Mouse (Mus musculus) liver, postnatal 0 days (tissue): ENCODE results near the gene Sept12. TPM values are rescaled to one million over a fixed set of nuclear protein-coding genes. Genes with fewer than 3 reads are reported as not detected.

Experiments
- ATAC-seq: fragments of 200-750 bp; cut with Nextera tagmentation; 2 replicates; pipeline ENCODE4 v1.8.0; 2017; ENCODE audit warnings: mild to moderate bottlenecking, moderate library complexity
- DNase-seq: peaks from one replicate; pipeline ENCODE4 v3.0.0-alpha.2; 2016
- H3K27ac ChIP-seq: fragments of 300-500 bp; sonication (generic); 2 replicates; pipeline ENCODE4 v1.5.1; 2014; ENCODE audit warnings: antibody characterized with exemption, moderate library complexity, mild to moderate bottlenecking, low read depth
- H3K27me3 ChIP-seq: fragments of 300-500 bp; sonication (generic); 2 replicates; pipeline ENCODE4 v1.6.1; 2014; ENCODE audit warnings: low read length, control low read depth, mixed read lengths; ENCODE audit not compliant: insufficient read depth
- H3K36me3 ChIP-seq: fragments of 300-500 bp; sonication (generic); replicated peaks from 2 replicates; pipeline ENCODE4 v1.6.1; 2014; ENCODE audit warnings: mild to moderate bottlenecking, control low read depth, low read length, moderate library complexity, mixed read lengths; ENCODE audit not compliant: insufficient read depth
- H3K4me1 ChIP-seq: fragments of 300-500 bp; sonication (generic); 2 replicates; pipeline ENCODE4 v1.6.1; 2014; ENCODE audit warnings: antibody characterized with exemption, mild to moderate bottlenecking, control low read depth; ENCODE audit not compliant: insufficient read depth
- H3K4me2 ChIP-seq: fragments of 300-500 bp; sonication (generic); 2 replicates; pipeline ENCODE4 v1.6.1; 2014; ENCODE audit warnings: low read depth, mild to moderate bottlenecking, low read length, moderate library complexity, mixed read lengths
- H3K4me3 ChIP-seq: fragments of 300-500 bp; sonication (generic); 2 replicates; pipeline ENCODE4 v1.5.1; 2014; ENCODE audit warnings: low read depth, low read length
- H3K9ac ChIP-seq: fragments of 300-500 bp; sonication (generic); replicated peaks from 2 replicates; pipeline ENCODE4 v1.6.1; 2014; ENCODE audit warnings: mild to moderate bottlenecking, moderate library complexity
- H3K9me3 ChIP-seq: fragments of 300-500 bp; sonication (generic); 2 replicates; pipeline ENCODE4 v1.6.1; 2016; ENCODE audit warnings: mild to moderate bottlenecking, control low read depth, low read length, mixed read lengths
- CTCF ChIP-seq: sonication (generic); IDR thresholded peaks from 2 replicates; pipeline ENCODE4 v1.5.1; 2016; ENCODE audit warnings: antibody characterized with exemption, low read depth
- EP300 ChIP-seq: IDR thresholded peaks from 2 replicates; pipeline ENCODE4 v1.6.1; 2016; ENCODE audit warnings: antibody characterized with exemption, low read depth, mild to moderate bottlenecking
- WGBS: fragments of 180-500 bp; shearing (Covaris S2); extraction: QIAGEN DNeasy Blood & Tissue Kit; methylation state at CpG from one replicate; pipeline ENCODE4 v1.1.7; 2014; ENCODE audit not compliant: insufficient replicate concordance; 5-methylcytosine and 5-hydroxymethylcytosine counted together
- polyA plus RNA-seq: library from polyadenylated mRNA; unstranded; fragments of >200 nt; fragmentation: Nextera tagmentation; extraction: Ambion mirVana; gene quantifications from 2 replicates; pipeline ENCODE4 v1.2.1, GENCODE M21; 2015

The Sept12 gene
- polyA plus RNA-seq, 1 experiment from 2014 or later, result not detected

DNA sequence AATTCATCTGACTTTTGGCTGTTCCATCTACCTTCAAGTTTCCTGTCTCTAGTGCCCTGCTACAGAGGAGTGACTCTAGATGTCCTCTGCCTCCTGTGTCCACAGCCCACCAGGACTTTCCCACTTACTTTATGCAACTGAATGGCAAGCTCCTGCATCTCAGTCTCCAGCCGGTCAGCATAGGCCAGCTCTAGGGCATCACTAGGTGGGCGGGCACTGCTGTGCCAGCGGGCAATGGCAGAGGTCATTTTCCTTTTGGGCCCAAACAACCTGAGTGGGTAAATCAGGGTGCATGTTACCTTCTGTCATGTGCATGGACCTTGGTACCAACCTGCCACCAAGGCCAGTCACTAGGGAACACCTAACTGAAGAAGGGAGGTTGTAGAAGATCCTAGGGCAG is 54.2 kb downstream of the Sept12 start:
- H3K4me2 ChIP-seq, result no peak overlapping the region
- H3K27me3 ChIP-seq, result no peaks in the 10 kb centered on the region
- 91% methylated on average over 3 of the region's 3 CpGs for WGBS
- no peaks in the 10 kb centered on the region for H3K9me3 ChIP-seq
- H3K36me3 ChIP-seq, result peaks cover 48% of the 10 kb centered on the region
- TF ChIP-seq EP300 (no peak), CTCF (no peak)
- DNase-seq (no peak), ATAC-seq (no peak)
- no peak overlapping the region for H3K4me3 ChIP-seq
- no peak overlapping the region for H3K27ac ChIP-seq
- peaks cover 27% of the 10 kb centered on the region for H3K4me1 ChIP-seq
- no peak overlapping the region for H3K9ac ChIP-seq

DNA sequence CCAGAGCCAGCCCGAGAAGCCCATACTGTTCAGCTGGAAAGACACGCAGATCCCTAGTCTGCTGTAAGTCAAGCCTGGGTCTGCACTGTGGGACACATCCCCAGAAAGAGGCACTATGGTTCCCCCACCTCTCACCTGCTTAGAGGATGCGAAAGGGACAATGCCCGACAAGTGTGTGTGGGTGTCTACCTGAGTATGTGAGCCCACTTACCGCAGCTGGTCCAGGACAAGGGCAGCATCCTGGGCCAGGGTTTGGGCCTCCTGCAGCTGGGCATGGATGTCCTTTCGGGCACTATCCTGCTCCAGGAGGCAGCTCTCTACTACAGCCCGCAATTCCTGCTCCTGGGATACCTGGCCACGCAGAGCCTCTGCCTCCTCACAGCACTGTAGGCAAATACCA is 54.8 kb downstream of the Sept12 start:
- WGBS, result 88% methylated on average over 8 of the region's 8 CpGs
- TF ChIP-seq CTCF (no peak), EP300 (no peak)
- DNase-seq (no peak), ATAC-seq (no peak)
- H3K27me3 ChIP-seq, result no peaks in the 10 kb centered on the region
- no peak overlapping the region for H3K4me2 ChIP-seq
- H3K36me3 ChIP-seq, result peaks cover 49% of the 10 kb centered on the region
- no peak overlapping the region for H3K27ac ChIP-seq
- H3K9me3 ChIP-seq, result no peaks in the 10 kb centered on the region
- H3K9ac ChIP-seq, result no peak overlapping the region
- H3K4me1 ChIP-seq, result peaks cover 25% of the 10 kb centered on the region
- no peak overlapping the region for H3K4me3 ChIP-seq

DNA sequence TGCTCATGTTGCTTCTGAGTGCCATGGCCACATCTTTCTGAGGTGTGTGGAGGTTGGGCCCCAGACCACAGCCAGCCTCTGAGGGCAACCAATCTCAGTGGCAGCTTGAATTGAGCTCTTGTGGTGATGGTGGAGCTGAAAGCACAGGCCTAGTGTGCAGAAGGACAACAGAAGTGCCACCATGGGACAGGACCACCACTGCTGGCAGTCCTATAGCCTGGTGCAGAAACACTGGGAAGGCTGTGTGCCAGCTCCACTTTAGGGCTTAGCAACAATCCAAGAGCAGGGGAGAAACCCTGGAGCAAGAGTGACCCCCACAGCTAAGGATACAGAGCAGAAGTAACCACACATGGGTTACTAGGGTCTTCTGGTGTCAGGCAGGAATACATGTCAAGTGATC is 56.6 kb downstream of the Sept12 start:
- Histone ChIP-seq H3K9ac (no peak overlapping the region), H3K9me3 (no peaks in the 10 kb centered on the region), H3K27ac (no peak overlapping the region), H3K4me1 (peaks cover 17% of the 10 kb centered on the region), H3K4me2 (no peak overlapping the region), H3K4me3 (no peak overlapping the region), H3K36me3 (peaks cover 58% of the 10 kb centered on the region), H3K27me3 (no peaks in the 10 kb centered on the region)
- no peak for TF ChIP-seq CTCF
- TF ChIP-seq EP300, result no peak
- ATAC-seq, result no peak
- no peak for DNase-seq

DNA sequence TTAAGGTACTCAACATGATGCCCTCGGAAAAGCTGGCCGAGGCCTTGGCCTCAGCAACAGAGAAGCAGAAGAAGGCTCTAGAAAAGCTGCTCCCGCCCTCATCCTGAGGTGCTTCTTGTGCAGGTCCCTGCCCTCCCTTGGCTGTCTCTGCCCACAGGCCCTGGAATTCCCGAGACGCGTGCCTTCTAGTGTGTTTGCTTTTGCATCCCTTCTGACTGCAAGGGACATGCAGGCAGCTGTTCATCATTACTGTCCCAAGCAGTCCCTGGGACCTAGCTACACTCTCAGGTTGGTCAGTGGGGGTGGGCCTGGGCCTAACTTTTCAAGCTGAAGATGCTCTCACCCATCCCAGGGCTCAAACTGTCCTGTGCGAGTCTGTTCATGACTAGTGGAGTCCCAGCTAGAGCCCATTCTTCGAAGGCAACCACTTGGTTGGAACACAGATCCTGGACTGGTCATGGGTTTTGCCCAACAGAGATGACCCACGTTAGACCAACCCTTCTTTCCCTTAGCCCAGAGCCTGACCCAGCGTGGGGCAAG is 57.3 kb downstream of the Sept12 start:
- TF ChIP-seq EP300 (no peak), CTCF (no peak)
- H3K4me3 ChIP-seq, result no peak overlapping the region
- H3K9me3 ChIP-seq, result no peaks in the 10 kb centered on the region
- ATAC-seq (no peak), DNase-seq (no peak)
- H3K4me2 ChIP-seq, result peak overlapping the region; percentile 94; the same call in 1 of the 2 replicates
- peak overlapping the region; percentile 74; the same call in 1 of the 2 replicates for H3K27ac ChIP-seq
- peak overlapping the region; percentile 88; the same call in 1 of the 2 replicates for H3K9ac ChIP-seq
- H3K27me3 ChIP-seq, result no peaks in the 10 kb centered on the region
- H3K36me3 ChIP-seq, result peaks cover 54% of the 10 kb centered on the region
- H3K4me1 ChIP-seq, result peaks cover 17% of the 10 kb centered on the region
- WGBS, result 84% methylated on average over 10 of the region's 10 CpGs

DNA sequence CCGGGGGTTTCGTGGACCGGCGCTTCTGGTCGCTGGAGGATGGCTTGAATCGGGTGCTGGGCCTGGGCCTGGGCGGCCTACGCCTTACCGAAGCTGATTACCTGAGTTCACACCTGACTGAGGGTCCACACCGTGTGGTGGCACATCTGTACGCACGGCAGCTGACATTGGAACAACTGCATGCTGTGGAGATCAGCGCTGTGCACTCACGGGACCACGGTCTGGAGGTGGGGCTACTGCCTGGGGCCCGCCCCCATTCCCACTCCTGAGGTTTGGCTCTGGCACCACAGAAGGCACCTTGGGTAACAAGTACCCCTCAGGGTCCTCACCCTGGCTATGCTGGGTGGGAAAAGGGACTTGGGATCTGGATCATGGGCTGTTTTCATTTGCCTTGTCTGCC is 58.2 kb downstream of the Sept12 start:
- ATAC-seq, result peak; percentile 68
- WGBS, result 3% methylated on average over 16 of the region's 16 CpGs
- DNase-seq, result peak; percentile 52
- peak overlapping the region; percentile 94 for H3K4me2 ChIP-seq
- no peaks in the 10 kb centered on the region for H3K9me3 ChIP-seq
- peak overlapping the region; percentile 74 for H3K27ac ChIP-seq
- H3K36me3 ChIP-seq, result peaks cover 55% of the 10 kb centered on the region
- TF ChIP-seq CTCF, result no peak
- TF ChIP-seq EP300, result no peak
- H3K4me1 ChIP-seq, result peaks cover 17% of the 10 kb centered on the region
- peak overlapping the region; percentile 88 for H3K9ac ChIP-seq
- H3K4me3 ChIP-seq, result peak overlapping the region; percentile 77
- no peaks in the 10 kb centered on the region for H3K27me3 ChIP-seq

DNA sequence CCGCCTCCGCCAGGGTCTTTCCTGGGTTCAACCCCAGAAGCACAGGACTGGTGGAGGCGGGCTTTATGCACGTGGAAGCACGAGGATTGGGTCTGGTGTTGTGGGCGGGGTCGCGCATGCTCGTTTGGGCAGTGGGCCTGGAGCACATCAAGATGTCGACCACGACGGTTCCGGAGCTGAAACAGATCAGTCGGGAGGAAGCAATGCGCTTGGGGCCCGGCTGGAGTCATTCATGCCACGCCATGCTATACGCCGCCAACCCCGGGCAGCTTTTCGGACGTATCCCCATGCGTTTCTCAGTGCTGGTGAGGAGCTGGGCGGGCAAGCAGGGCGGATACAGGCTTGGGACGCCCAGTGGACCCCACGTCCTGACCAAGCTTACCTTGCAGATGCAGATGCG is 58.7 kb downstream of the Sept12 start:
- H3K4me2 ChIP-seq, result peak overlapping the region; percentile 94
- ATAC-seq (peak; percentile 88), DNase-seq (peak; percentile 95)
- no peaks in the 10 kb centered on the region for H3K9me3 ChIP-seq
- WGBS, result under 1% methylated on average over 28 of the region's 28 CpGs
- H3K27me3 ChIP-seq, result no peaks in the 10 kb centered on the region
- H3K27ac ChIP-seq, result peak overlapping the region; percentile 74
- TF ChIP-seq EP300 (no peak), CTCF (no peak)
- H3K9ac ChIP-seq, result peak overlapping the region; percentile 88
- H3K4me3 ChIP-seq, result peak overlapping the region; percentile 77
- peaks cover 56% of the 10 kb centered on the region for H3K36me3 ChIP-seq
- H3K4me1 ChIP-seq, result peaks cover 17% of the 10 kb centered on the region
